Mouse (Mus musculus): ENCODE measurements around the gene 1700013F07Rik. TPM values are rescaled to one million over a fixed set of nuclear protein-coding genes. Genes with fewer than 3 reads are reported as not detected.
"Not testable (repeated sequence)": the region's sequence is repeated elsewhere in the genome, so short reads cannot be mapped to it uniquely, and the experiment has no call there.

The 1700013F07Rik gene
- polyA plus RNA-seq, 1 experiment from 2014 or later: not detected

DNA sequence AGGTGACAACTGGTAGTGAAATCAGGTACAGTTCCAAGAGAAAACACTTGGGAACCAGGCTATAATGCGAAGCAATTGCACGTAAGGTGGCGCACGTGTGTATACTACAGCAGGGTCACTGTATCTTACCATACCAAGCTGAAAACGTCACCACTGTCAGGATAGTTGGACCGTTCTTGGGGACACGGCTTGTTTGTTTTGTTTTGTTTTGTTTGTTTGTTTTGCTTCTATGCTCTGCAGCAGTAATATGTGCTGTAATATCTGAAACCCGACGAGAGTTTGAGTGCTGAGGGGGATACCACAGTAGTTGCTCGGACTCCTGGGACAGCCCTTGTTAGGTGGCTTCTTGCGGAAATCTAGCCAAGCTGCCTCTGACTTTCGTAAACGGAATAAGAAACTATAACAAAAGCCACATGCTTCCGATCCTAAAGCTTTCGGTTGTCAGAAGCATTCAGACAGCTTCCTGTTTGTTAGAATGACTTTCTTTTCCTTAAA is 28.9 kb downstream of the 1700013F07Rik start:
- peak overlapping the region; percentile 89 for H3K4me2 ChIP-seq
- ATAC-seq (replicated peaks; ENCODE audit: insufficient number of reproducible peaks, low FRiP score, low TSS enrichment): 0 out of 2 replicates have a peak, but pooled peaks have one; percentile 50
- WGBS (ENCODE audit: insufficient replicate concordance): 9% methylated on average over 15 of the region's 15 CpGs

DNA sequence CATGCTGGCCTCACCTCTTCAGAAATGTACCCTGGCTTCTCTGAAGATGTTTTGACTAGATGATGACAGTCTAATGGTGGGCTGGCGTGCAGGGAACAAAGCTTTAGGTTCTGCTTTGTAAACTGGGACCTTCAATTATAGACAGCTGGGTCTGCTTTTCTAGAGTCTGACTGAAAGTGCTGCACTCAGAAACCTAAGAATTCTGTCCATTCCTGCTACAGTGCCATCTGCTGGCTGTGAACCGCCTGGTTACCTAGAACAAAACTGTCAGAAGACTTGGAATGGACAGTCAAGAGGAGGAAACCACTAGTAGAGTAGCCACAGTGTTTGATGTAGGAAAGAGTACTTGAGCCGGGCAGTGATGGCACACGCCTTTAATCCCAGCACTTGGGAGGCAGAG is 29.4 kb downstream of the 1700013F07Rik start:
- H3K9me3 ChIP-seq (replicated peaks; ENCODE audit: control insufficient read depth, low read length): no peaks in the 10 kb centered on the region
- H3K9ac ChIP-seq (ENCODE audit: low read depth, low read length): peak overlapping the region; percentile 63
- H3K36me3 ChIP-seq (ENCODE audit: control insufficient read depth, insufficient read depth, low read length): peaks cover 6% of the 10 kb centered on the region; the same call in 1 of the 2 replicates
- H3K4me1 ChIP-seq (ENCODE audit: control insufficient read depth, insufficient read depth, low read length): peaks cover 7% of the 10 kb centered on the region
- H3K27me3 ChIP-seq (ENCODE audit: control insufficient read depth, insufficient read depth, low read length): no peaks in the 10 kb centered on the region
- H3K4me3 ChIP-seq (ENCODE audit: low read depth, low read length): peak overlapping the region; percentile 91
- H3K27ac ChIP-seq (ENCODE audit: low read depth, low read length): peak overlapping the region; percentile 84
- 4% methylated on average over 4 of the region's 4 CpGs for WGBS (ENCODE audit: insufficient replicate concordance)
- H3K4me2 ChIP-seq: peak overlapping the region; percentile 89
- no peak for ATAC-seq (replicated peaks; ENCODE audit: insufficient number of reproducible peaks, low FRiP score, low TSS enrichment)

More for the DNA sequence above, 28.9 kb downstream of the 1700013F07Rik start:
- Histone ChIP-seq H3K27me3 (ENCODE audit: control insufficient read depth, insufficient read depth, low read length) (no peaks in the 10 kb centered on the region), H3K9ac (ENCODE audit: low read depth, low read length) (peak overlapping the region; percentile 63), H3K4me3 (ENCODE audit: low read depth, low read length) (peak overlapping the region; percentile 91), H3K27ac (ENCODE audit: low read depth, low read length) (peak overlapping the region; percentile 84), H3K4me1 (ENCODE audit: control insufficient read depth, insufficient read depth, low read length) (peaks cover 7% of the 10 kb centered on the region), H3K9me3 (replicated peaks; ENCODE audit: control insufficient read depth, low read length) (no peaks in the 10 kb centered on the region), H3K36me3 (ENCODE audit: control insufficient read depth, insufficient read depth, low read length) (peaks cover 11% of the 10 kb centered on the region; the same call in 1 of the 2 replicates)

DNA sequence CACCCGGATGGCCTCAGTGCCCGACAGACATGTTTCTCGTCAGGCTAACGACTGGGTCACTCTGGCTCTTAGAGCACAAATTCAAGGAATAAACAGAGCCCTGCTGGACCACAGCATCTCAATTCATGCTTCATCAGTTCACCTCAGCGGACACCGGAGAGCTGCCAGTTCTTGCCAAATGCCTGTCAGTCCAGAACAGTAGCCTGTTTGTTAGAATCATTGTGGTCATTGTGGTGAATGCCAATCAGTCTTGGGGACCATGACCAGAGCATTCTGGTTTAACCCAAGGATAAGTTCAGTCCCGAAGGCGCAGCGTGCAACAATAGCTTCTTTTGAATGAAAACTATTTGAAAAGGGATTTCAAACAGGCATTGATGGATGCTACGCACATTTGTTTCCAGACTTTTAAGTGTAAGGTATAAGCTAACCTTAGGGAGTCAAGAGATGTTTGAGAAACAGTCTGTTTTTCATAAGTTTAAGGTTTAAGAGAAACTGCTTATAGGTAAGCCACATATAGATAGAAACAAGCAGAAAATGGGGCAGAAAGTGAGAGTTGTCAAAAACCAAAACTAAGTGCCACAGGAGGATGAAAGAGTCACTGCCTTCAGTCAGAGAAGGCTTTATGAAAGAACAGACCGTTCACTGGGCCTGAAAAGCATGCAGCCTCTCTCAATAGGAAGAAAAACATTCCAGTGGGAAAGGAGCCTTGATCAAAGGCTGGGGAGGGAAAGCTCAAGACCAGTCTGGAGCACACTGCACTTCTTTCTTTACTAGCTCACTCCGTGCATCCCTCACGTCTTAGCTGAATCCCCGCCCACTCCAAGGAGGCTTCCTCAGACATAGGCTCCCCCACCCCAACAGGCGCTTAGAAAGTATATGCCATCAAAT is 34.3 kb downstream of the 1700013F07Rik start:
- H3K4me3 ChIP-seq (ENCODE audit: low read depth, low read length): no peak overlapping the region
- ATAC-seq (replicated peaks; ENCODE audit: insufficient number of reproducible peaks, low FRiP score, low TSS enrichment): no peak
- no peaks in the 10 kb centered on the region for H3K9me3 ChIP-seq (replicated peaks; ENCODE audit: control insufficient read depth, low read length)
- H3K9ac ChIP-seq (ENCODE audit: low read depth, low read length): no peak overlapping the region
- 57% methylated on average over 15 of the region's 15 CpGs for WGBS (ENCODE audit: insufficient replicate concordance)
- H3K36me3 ChIP-seq (ENCODE audit: control insufficient read depth, insufficient read depth, low read length): no peaks in the 10 kb centered on the region
- H3K4me2 ChIP-seq: no peak overlapping the region
- 0 out of 2 replicates have a peak, but pooled peaks cover 2% of the 10 kb centered on the region for H3K27me3 ChIP-seq (ENCODE audit: control insufficient read depth, insufficient read depth, low read length)
- H3K4me1 ChIP-seq (ENCODE audit: control insufficient read depth, insufficient read depth, low read length): peaks cover 8% of the 10 kb centered on the region
- no peak overlapping the region for H3K27ac ChIP-seq (ENCODE audit: low read depth, low read length)

DNA sequence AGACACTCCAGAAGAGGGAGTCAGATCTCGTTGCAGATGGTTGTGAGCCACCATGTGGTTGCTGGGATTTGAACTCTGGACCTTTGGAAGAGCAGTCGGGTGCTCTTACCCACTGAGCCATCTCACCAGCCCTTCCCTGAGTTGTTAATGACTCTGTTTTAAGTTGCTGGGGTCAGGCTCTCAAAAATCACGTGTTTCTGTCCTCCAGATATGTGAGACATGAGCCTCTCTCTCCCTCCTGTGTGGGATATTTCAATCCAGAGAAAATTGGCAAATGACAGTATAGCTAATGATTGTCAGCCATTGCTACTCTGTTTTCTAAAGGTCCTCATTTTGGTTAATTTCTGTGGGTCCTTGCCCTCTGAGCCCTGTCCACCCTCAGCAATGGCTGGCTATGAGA is 35.7 kb downstream of the 1700013F07Rik start:
- H3K9me3 ChIP-seq (replicated peaks; ENCODE audit: control insufficient read depth, low read length); H3K36me3 ChIP-seq (ENCODE audit: control insufficient read depth, insufficient read depth, low read length); H3K4me1 ChIP-seq (ENCODE audit: control insufficient read depth, insufficient read depth, low read length); H3K27ac ChIP-seq (ENCODE audit: low read depth, low read length); H3K4me2 ChIP-seq; H3K9ac ChIP-seq (ENCODE audit: low read depth, low read length); H3K4me3 ChIP-seq (ENCODE audit: low read depth, low read length); H3K27me3 ChIP-seq (ENCODE audit: control insufficient read depth, insufficient read depth, low read length); ATAC-seq (replicated peaks; ENCODE audit: insufficient number of reproducible peaks, low FRiP score, low TSS enrichment): not testable (repeated sequence)
- 60% methylated on average over 2 of the region's 3 CpGs for WGBS (ENCODE audit: insufficient replicate concordance)

GRCm38 (mm10) chr3:108570813-108571212 is 36.9 kb downstream of the 1700013F07Rik start:
- H3K4me1 ChIP-seq (ENCODE audit: control insufficient read depth, insufficient read depth, low read length): peaks cover 8% of the 10 kb centered on the region
- H3K9me3 ChIP-seq (replicated peaks; ENCODE audit: control insufficient read depth, low read length): no peaks in the 10 kb centered on the region
- WGBS (ENCODE audit: insufficient replicate concordance): 87% methylated on average over 14 of the region's 14 CpGs
- H3K27ac ChIP-seq (ENCODE audit: low read depth, low read length): no peak overlapping the region
- H3K27me3 ChIP-seq (ENCODE audit: control insufficient read depth, insufficient read depth, low read length): 0 out of 2 replicates have a peak, but pooled peaks cover 2% of the 10 kb centered on the region
- H3K36me3 ChIP-seq (ENCODE audit: control insufficient read depth, insufficient read depth, low read length): no peaks in the 10 kb centered on the region
- peak overlapping the region; percentile 78 for H3K4me3 ChIP-seq (ENCODE audit: low read depth, low read length)
- peak overlapping the region; percentile 78 for H3K4me2 ChIP-seq
- no peak overlapping the region for H3K9ac ChIP-seq (ENCODE audit: low read depth, low read length)
- ATAC-seq (replicated peaks; ENCODE audit: insufficient number of reproducible peaks, low FRiP score, low TSS enrichment): no peak

- no peaks in the 10 kb centered on the region for H3K36me3 ChIP-seq (ENCODE audit: control insufficient read depth, insufficient read depth, low read length)
- 0 out of 2 replicates have a peak, but pooled peaks cover 2% of the 10 kb centered on the region for H3K27me3 ChIP-seq (ENCODE audit: control insufficient read depth, insufficient read depth, low read length)
- ATAC-seq (replicated peaks; ENCODE audit: insufficient number of reproducible peaks, low FRiP score, low TSS enrichment): peak; percentile 97
- peak within 1 kb of the TSS; percentile 78 for H3K4me2 ChIP-seq
- H3K4me1 ChIP-seq (ENCODE audit: control insufficient read depth, insufficient read depth, low read length): peaks cover 8% of the 10 kb centered on the region
- H3K9ac ChIP-seq (ENCODE audit: low read depth, low read length): peak within 1 kb of the TSS; percentile 87
- WGBS (ENCODE audit: insufficient replicate concordance): 2% methylated on average over 42 of the region's 42 CpGs
- H3K4me3 ChIP-seq (ENCODE audit: low read depth, low read length): peak within 1 kb of the TSS; percentile 78
- H3K9me3 ChIP-seq (replicated peaks; ENCODE audit: control insufficient read depth, low read length): no peaks in the 10 kb centered on the region
- peak within 1 kb of the TSS; percentile 65; the same call in 1 of the 2 replicates for H3K27ac ChIP-seq (ENCODE audit: low read depth, low read length)
Observed at GRCm38 (mm10) chr3:108571443-108572294, 37.7 kb downstream of the 1700013F07Rik start, which contains the start of gene Taf13. TSS of gene Taf13 (plus strand) at chr3:108571698.

DNA sequence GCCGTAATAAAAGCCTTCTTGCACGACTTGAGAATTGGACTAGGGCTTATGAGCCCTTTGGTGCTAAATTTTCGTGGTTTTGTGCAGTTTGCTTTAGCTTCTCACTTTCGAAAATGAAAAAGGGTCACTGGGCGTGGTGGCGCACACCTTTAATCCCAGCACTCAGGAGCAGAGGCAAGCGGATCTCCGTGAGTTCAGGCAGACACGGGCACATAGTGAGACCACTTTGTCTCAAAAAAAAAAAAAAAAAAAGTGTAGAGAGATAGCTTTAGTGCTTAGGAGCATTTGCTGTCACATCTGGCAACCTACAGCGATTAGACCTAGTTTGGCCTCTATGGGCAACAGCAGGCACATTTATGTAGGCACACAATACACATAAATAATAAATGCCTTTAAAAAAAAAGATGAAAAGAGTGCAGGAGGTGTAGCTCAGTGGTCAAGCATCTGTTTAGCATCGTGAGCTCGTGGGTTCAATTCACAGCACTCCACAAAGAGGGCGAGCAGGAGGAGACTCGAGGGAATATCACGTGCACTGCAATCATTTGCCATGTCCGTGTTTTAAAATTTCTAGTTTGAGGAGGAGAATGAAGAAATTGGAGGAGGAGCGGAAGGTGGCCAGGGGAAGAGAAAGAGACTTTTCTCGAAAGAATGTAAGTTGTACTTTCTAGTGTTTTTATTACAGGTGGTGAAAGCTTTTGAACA is 38.5 kb downstream of the 1700013F07Rik start:
- H3K36me3 ChIP-seq (ENCODE audit: control insufficient read depth, insufficient read depth, low read length): no peaks in the 10 kb centered on the region
- peaks cover 8% of the 10 kb centered on the region for H3K4me1 ChIP-seq (ENCODE audit: control insufficient read depth, insufficient read depth, low read length)
- H3K27ac ChIP-seq (ENCODE audit: low read depth, low read length): no peak overlapping the region
- peak overlapping the region; percentile 78 for H3K4me2 ChIP-seq
- H3K4me3 ChIP-seq (ENCODE audit: low read depth, low read length): peak overlapping the region; percentile 78
- peak overlapping the region; percentile 87 for H3K9ac ChIP-seq (ENCODE audit: low read depth, low read length)
- H3K9me3 ChIP-seq (replicated peaks; ENCODE audit: control insufficient read depth, low read length): no peaks in the 10 kb centered on the region
- WGBS (ENCODE audit: insufficient replicate concordance): 50% methylated on average over 18 of the region's 18 CpGs
- 0 out of 2 replicates have a peak, but pooled peaks cover 2% of the 10 kb centered on the region for H3K27me3 ChIP-seq (ENCODE audit: control insufficient read depth, insufficient read depth, low read length)
- ATAC-seq (replicated peaks; ENCODE audit: insufficient number of reproducible peaks, low FRiP score, low TSS enrichment): no peak

Data from heart, embryonic 11.5 days (tissue).